Mouse (Mus musculus) testis, adult 2 months (tissue): ENCODE measurements at regions not wholly inside any gene's neighbourhood (a gene's known extent, or its start where the extent isn't known, plus 50 kb on each side); places are given as distances from the start of the nearest gene placed in this dataset.

Experiments used
- CTCF ChIP-seq: fragments of 200-500 bp; IDR thresholded peaks from 2 replicates; pipeline ENCODE4 v1.5.1; 2012; ENCODE audit warnings: low read depth, mild to moderate bottlenecking, inconsistent platforms, low read length, moderate library complexity; ENCODE audit not compliant: control insufficient read depth, insufficient read depth, insufficient replicate concordance
- POLR2A ChIP-seq: fragments of 200-500 bp; IDR thresholded peaks from 2 replicates; pipeline ENCODE4 v1.6.1; 2012; ENCODE audit warnings: low read depth, mild to moderate bottlenecking, inconsistent platforms, low read length, moderate library complexity; ENCODE audit not compliant: control insufficient read depth

GRCm38 (mm10) chr17:82834177-82834576 is 380.9 kb upstream of the Pkdcc start:
- no peak for TF ChIP-seq POLR2A
- no peak for TF ChIP-seq CTCF
